Mouse (Mus musculus) heart, postnatal 10 days (tissue): ENCODE measurements around the gene Exd2. TPM values are rescaled to one million over a fixed set of nuclear protein-coding genes. Genes with fewer than 3 reads are reported as not detected.

Experiments used
- DNase-seq, 2 experiments: peaks; one replicate each; pipeline ENCODE4 v3.0.0; 2021
- intact Hi-C: fragments of 180-260 bp; cut with DNase I; formaldehyde crosslinking; loops from one replicate; pipeline ENCODE4 v1.15.1; 2025
- total RNA-seq, 2 experiments: library from RNA; stranded (reverse); gene quantifications; 2 replicates each; pipeline ENCODE4 v1.2.3; 2021

The Exd2 gene
- total RNA-seq, 2 experiments from 2014 or later, result 12.8 to 13.3 TPM

GRCm38 (mm10) chr12:80493311-80493710, 30.4 kb downstream of the Exd2 start:
- no peak for DNase-seq
- intact Hi-C loops, result no loop called here

GRCm38 (mm10) chr12:80495691-80496090, 32.8 kb downstream of the Exd2 start:
- intact Hi-C loops, result loop anchor here (5.0 kb wide), 2 partner anchors 177 to 232 kb away; no protein-coding TSS in a partner anchor
- DNase-seq, result no peak

GRCm38 (mm10) chr12:80498356-80498755, 35.5 kb downstream of the Exd2 start:
- peak in 1 of 2 experiments; percentile 34 for DNase-seq
- intact Hi-C loops, result loop anchor here (2.0 to 5.0 kb wide), 3 partner anchors 118 to 229 kb away; no protein-coding TSS in a partner anchor

- DNase-seq, result no peak
- intact Hi-C loops, result no loop called here
Measured at GRCm38 (mm10) chr12:80500506-80500905, 37.6 kb downstream of the Exd2 start.

- DNase-seq, result peak; percentile 62 to 63
- intact Hi-C loops, result no loop called here
Measured at GRCm38 (mm10) chr12:80504718-80505117, 41.8 kb downstream of the Exd2 start.

GRCm38 (mm10) chr12:80507041-80507745, 44.3 kb downstream of the Exd2 start:
- peak; percentile 71 to 76 for DNase-seq
- intact Hi-C loops, result no loop called here

GRCm38 (mm10) chr12:80517977-80518376, 55.1 kb downstream of the Exd2 start, which contains the start of gene Galnt16:
Gene Galnt16 (plus strand): TSS chr12:80518277.
- DNase-seq, result no peak
- intact Hi-C loops, result no loop called here

- intact Hi-C loops, result no loop called here
- no peak for DNase-seq
Measured at GRCm38 (mm10) chr12:80518393-80518756, 55.5 kb downstream of the Exd2 start.

GRCm38 (mm10) chr12:80518757-80519620, 56.1 kb downstream of the Exd2 start:
- intact Hi-C loops, result no loop called here
- peak in 1 of 2 experiments; percentile 38 for DNase-seq

- intact Hi-C loops, result loop anchor here (5.0 kb wide), 1 partner anchor 43 kb away; no protein-coding TSS in a partner anchor
Measured at GRCm38 (mm10) chr12:80519621-80520332, 56.9 kb downstream of the Exd2 start.

GRCm38 (mm10) chr12:80522006-80522405, 59.1 kb downstream of the Exd2 start:
- peak; percentile 67 to 69 for DNase-seq
- intact Hi-C loops, result loop anchor here (5.0 kb wide), 1 partner anchor 40 kb away; no protein-coding TSS in a partner anchor

More at GRCm38 (mm10) chr12:80519621-80520332, 56.9 kb downstream of the Exd2 start:
- peak; percentile 49 to 59 for DNase-seq

GRCm38 (mm10) chr12:80524276-80524921, 61.5 kb downstream of the Exd2 start:
- DNase-seq, result no peak
- intact Hi-C loops, result loop anchor here (5.0 kb wide), 1 partner anchor 38 kb away; no protein-coding TSS in a partner anchor

GRCm38 (mm10) chr12:80525513-80525912, 62.6 kb downstream of the Exd2 start:
- DNase-seq, result no peak
- intact Hi-C loops, result no loop called here

GRCm38 (mm10) chr12:80526511-80526910, 63.6 kb downstream of the Exd2 start:
- no peak for DNase-seq
- intact Hi-C loops, result no loop called here

GRCm38 (mm10) chr12:80527727-80528389, 65.0 kb downstream of the Exd2 start:
- DNase-seq, result no peak
- intact Hi-C loops, result no loop called here

- DNase-seq, result peak; percentile 57 to 61
- intact Hi-C loops, result no loop called here
Measured at GRCm38 (mm10) chr12:80530052-80530451, 67.2 kb downstream of the Exd2 start.

GRCm38 (mm10) chr12:80530630-80531029, 67.7 kb downstream of the Exd2 start:
- peak; percentile 59 to 65 for DNase-seq
- intact Hi-C loops, result no loop called here

GRCm38 (mm10) chr12:80531585-80531984, 68.7 kb downstream of the Exd2 start:
- no peak for DNase-seq
- intact Hi-C loops, result no loop called here

- DNase-seq, result no peak
- intact Hi-C loops, result no loop called here
Measured at GRCm38 (mm10) chr12:80533876-80534275, 71.0 kb downstream of the Exd2 start.

GRCm38 (mm10) chr12:80537313-80537712, 74.4 kb downstream of the Exd2 start:
- no peak for DNase-seq
- intact Hi-C loops, result no loop called here
